Mouse (Mus musculus) liver, postnatal 0 days (tissue): ENCODE results near the gene Ifrd2. TPM values are rescaled to one million over a fixed set of nuclear protein-coding genes. Genes with fewer than 3 reads are reported as not detected.

Source experiments
- ATAC-seq: fragments of 200-750 bp; cut with Nextera tagmentation; 2 replicates; pipeline ENCODE4 v1.8.0; 2017; ENCODE audit warnings: mild to moderate bottlenecking, moderate library complexity
- DNase-seq: peaks from one replicate; pipeline ENCODE4 v3.0.0-alpha.2; 2016
- H3K27ac ChIP-seq: fragments of 300-500 bp; sonication (generic); 2 replicates; pipeline ENCODE4 v1.5.1; 2014; ENCODE audit warnings: antibody characterized with exemption, moderate library complexity, mild to moderate bottlenecking, low read depth
- H3K27me3 ChIP-seq: fragments of 300-500 bp; sonication (generic); 2 replicates; pipeline ENCODE4 v1.6.1; 2014; ENCODE audit warnings: low read length, control low read depth, mixed read lengths; ENCODE audit not compliant: insufficient read depth
- H3K36me3 ChIP-seq: fragments of 300-500 bp; sonication (generic); replicated peaks from 2 replicates; pipeline ENCODE4 v1.6.1; 2014; ENCODE audit warnings: mild to moderate bottlenecking, control low read depth, low read length, moderate library complexity, mixed read lengths; ENCODE audit not compliant: insufficient read depth
- H3K4me1 ChIP-seq: fragments of 300-500 bp; sonication (generic); 2 replicates; pipeline ENCODE4 v1.6.1; 2014; ENCODE audit warnings: antibody characterized with exemption, mild to moderate bottlenecking, control low read depth; ENCODE audit not compliant: insufficient read depth
- H3K4me2 ChIP-seq: fragments of 300-500 bp; sonication (generic); 2 replicates; pipeline ENCODE4 v1.6.1; 2014; ENCODE audit warnings: low read depth, mild to moderate bottlenecking, low read length, moderate library complexity, mixed read lengths
- H3K4me3 ChIP-seq: fragments of 300-500 bp; sonication (generic); 2 replicates; pipeline ENCODE4 v1.5.1; 2014; ENCODE audit warnings: low read depth, low read length
- H3K9ac ChIP-seq: fragments of 300-500 bp; sonication (generic); replicated peaks from 2 replicates; pipeline ENCODE4 v1.6.1; 2014; ENCODE audit warnings: mild to moderate bottlenecking, moderate library complexity
- H3K9me3 ChIP-seq: fragments of 300-500 bp; sonication (generic); 2 replicates; pipeline ENCODE4 v1.6.1; 2016; ENCODE audit warnings: mild to moderate bottlenecking, control low read depth, low read length, mixed read lengths
- CTCF ChIP-seq: sonication (generic); IDR thresholded peaks from 2 replicates; pipeline ENCODE4 v1.5.1; 2016; ENCODE audit warnings: antibody characterized with exemption, low read depth
- EP300 ChIP-seq: IDR thresholded peaks from 2 replicates; pipeline ENCODE4 v1.6.1; 2016; ENCODE audit warnings: antibody characterized with exemption, low read depth, mild to moderate bottlenecking
- WGBS: fragments of 180-500 bp; shearing (Covaris S2); extraction: QIAGEN DNeasy Blood & Tissue Kit; methylation state at CpG from one replicate; pipeline ENCODE4 v1.1.7; 2014; ENCODE audit not compliant: insufficient replicate concordance; 5-methylcytosine and 5-hydroxymethylcytosine counted together
- polyA plus RNA-seq: library from polyadenylated mRNA; unstranded; fragments of >200 nt; fragmentation: Nextera tagmentation; extraction: Ambion mirVana; gene quantifications from 2 replicates; pipeline ENCODE4 v1.2.1, GENCODE M21; 2015

The Ifrd2 gene
- polyA plus RNA-seq, 1 experiment from 2014 or later, result 68.0 TPM

DNA sequence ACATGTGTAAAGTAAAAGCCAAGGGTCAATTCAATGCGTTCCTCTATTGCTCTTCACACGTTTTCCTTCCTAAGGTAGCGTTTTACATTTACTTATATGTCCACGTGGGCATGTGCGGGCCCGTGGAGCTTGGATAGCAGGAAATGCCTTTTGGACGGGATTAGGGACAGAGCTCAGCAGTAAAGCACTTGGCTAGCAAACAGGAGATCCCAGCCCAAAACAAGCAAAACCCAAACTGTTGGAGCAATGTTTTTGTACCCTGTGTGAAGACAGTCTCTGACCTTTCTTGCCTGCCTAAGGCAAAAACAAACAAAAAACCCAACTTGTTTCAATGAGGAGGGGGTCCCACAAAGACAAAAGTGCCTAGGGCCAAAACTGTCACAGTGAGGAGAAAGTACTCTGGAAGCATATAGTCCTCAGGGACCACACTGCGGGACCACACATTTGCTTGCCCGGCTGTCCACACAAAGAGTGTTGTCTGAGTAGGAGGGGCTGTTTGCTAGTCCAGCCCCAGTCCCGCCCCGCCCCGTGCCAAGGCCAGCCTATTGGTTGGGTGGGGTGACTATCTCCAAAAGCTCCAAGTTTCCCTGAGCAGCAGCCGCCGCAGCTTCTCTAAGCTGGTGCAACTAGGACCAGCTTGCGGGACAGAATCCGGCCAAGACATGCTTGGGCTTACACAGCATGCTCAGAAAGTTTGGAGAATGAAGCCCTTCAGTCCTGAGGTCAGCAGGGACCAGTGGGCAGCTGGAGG, 10.9 kb upstream of the Ifrd2 start, which contains the start of gene Hyal1:
Hyal1 (plus strand) TSS at position 571 of the 751 bp plus-strand sequence.
- ATAC-seq (peak; percentile 73), DNase-seq (peak; percentile 92)
- Histone ChIP-seq H3K4me3 (peak within 1 kb of the TSS; percentile 48), H3K27me3 (no peaks in the 10 kb centered on the region), H3K36me3 (peaks cover 12% of the 10 kb centered on the region), H3K4me1 (peaks cover 41% of the 10 kb centered on the region), H3K4me2 (peak within 1 kb of the TSS; percentile 72), H3K9me3 (no peaks in the 10 kb centered on the region), H3K27ac (peak within 1 kb of the TSS; percentile 87), H3K9ac (peak within 1 kb of the TSS; percentile 71)
- TF ChIP-seq EP300, result no peak
- TF ChIP-seq CTCF, result no peak
- 26% methylated on average over 16 of the region's 16 CpGs for WGBS

DNA sequence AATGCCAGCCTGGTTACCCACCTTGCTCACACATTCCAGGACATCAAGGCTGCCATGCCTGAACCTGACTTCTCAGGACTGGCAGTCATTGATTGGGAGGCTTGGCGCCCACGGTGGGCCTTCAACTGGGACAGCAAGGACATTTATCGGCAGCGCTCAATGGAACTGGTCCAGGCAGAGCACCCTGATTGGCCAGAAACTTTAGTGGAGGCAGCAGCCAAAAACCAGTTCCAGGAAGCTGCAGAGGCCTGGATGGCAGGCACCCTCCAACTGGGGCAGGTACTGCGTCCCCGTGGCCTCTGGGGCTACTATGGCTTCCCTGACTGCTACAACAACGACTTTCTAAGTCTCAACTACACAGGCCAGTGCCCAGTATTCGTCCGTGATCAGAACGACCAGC, 9.6 kb upstream of the Ifrd2 start:
- Histone ChIP-seq H3K9me3 (no peaks in the 10 kb centered on the region), H3K4me2 (peak overlapping the region; percentile 72), H3K27me3 (no peaks in the 10 kb centered on the region), H3K4me3 (no peak overlapping the region), H3K27ac (no peak overlapping the region), H3K4me1 (peaks cover 41% of the 10 kb centered on the region), H3K9ac (peak overlapping the region; percentile 71; the same call in 1 of the 2 replicates), H3K36me3 (peaks cover 7% of the 10 kb centered on the region)
- ATAC-seq (no peak), DNase-seq (no peak)
- TF ChIP-seq CTCF (no peak), EP300 (no peak)
- WGBS, result 89% methylated on average over 10 of the region's 10 CpGs

DNA sequence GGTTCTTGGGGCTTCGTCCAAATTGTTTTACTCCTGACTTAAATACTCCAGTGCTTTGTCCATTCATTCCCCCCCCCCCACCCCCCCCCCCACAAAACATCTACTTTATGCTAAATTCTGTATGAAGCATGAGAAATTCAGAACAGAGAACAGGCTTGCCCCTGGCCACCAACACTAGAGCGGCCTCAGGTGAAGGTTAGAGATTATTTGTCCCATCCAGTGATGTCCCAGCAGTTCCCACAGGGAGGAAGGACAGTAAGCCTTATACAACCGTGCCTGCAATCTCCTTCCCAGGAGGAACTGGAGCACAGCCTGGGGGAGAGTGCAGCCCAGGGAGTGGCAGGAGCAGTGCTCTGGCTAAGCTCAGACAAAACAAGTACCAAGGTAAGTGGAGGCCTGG, 8.9 kb upstream of the Ifrd2 start, which contains the start of gene Naa80:
Naa80 (plus strand) TSS at position 301 of the 400 bp plus-strand sequence.
- Histone ChIP-seq H3K4me1 (peaks cover 41% of the 10 kb centered on the region), H3K27ac (0 out of 2 replicates have a peak within 1 kb of the TSS, but pooled peaks have one; percentile 94), H3K9ac (peak within 1 kb of the TSS; percentile 71; the same call in 1 of the 2 replicates), H3K4me3 (no peak within 1 kb of the TSS), H3K4me2 (peak within 1 kb of the TSS; percentile 72), H3K36me3 (peaks cover 14% of the 10 kb centered on the region), H3K27me3 (no peaks in the 10 kb centered on the region), H3K9me3 (no peaks in the 10 kb centered on the region)
- ATAC-seq, result no peak
- WGBS, result 88% methylated on average over 3 of the region's 3 CpGs
- TF ChIP-seq CTCF, result no peak
- TF ChIP-seq EP300, result no peak
- no peak for DNase-seq

DNA sequence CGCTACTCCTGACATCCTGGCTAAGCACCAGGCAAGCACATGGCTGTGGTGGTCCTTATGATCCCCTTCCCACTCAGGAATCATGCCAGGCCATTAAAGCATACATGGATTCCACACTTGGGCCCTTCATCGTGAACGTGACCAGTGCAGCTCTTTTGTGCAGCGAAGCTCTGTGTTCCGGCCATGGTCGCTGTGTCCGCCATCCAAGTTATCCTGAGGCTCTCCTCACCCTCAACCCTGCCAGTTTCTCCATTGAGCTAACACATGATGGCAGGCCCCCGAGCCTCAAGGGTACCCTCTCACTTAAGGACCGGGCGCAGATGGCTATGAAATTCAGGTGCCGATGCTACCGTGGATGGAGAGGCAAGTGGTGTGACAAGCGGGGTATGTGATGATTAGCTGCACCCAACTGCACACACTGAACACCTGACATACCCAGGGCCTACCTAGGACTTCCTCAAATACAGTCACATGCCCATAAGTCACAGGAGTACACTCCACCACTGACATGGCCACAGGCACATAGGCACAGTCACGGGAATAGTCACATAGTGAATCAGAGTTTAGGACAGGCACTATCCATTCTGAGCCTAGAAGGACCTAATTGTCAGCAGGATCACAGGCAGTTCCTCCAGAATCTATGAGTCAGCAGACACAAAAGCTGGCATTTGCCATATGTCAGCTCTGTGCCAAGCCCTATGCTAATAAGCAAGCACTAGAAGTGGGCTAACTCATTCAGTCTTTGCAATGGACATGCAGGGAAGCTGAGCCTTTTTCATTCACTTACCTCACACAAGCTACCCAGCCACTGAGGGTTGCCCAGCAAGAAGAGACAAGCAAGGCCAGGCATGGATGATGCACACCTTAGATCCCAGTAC, 8.2 kb upstream of the Ifrd2 start:
- Histone ChIP-seq H3K4me3 (no peak overlapping the region), H3K27ac (0 out of 2 replicates have a peak overlapping the region, but pooled peaks have one; percentile 94), H3K9me3 (no peaks in the 10 kb centered on the region), H3K4me1 (peaks cover 41% of the 10 kb centered on the region), H3K9ac (no peak overlapping the region), H3K4me2 (peak overlapping the region; percentile 16; the same call in 1 of the 2 replicates), H3K36me3 (peaks cover 16% of the 10 kb centered on the region), H3K27me3 (no peaks in the 10 kb centered on the region)
- ATAC-seq, result no peak
- 92% methylated on average over 14 of the region's 14 CpGs for WGBS
- TF ChIP-seq CTCF (no peak), EP300 (no peak)
- DNase-seq, result no peak

DNA sequence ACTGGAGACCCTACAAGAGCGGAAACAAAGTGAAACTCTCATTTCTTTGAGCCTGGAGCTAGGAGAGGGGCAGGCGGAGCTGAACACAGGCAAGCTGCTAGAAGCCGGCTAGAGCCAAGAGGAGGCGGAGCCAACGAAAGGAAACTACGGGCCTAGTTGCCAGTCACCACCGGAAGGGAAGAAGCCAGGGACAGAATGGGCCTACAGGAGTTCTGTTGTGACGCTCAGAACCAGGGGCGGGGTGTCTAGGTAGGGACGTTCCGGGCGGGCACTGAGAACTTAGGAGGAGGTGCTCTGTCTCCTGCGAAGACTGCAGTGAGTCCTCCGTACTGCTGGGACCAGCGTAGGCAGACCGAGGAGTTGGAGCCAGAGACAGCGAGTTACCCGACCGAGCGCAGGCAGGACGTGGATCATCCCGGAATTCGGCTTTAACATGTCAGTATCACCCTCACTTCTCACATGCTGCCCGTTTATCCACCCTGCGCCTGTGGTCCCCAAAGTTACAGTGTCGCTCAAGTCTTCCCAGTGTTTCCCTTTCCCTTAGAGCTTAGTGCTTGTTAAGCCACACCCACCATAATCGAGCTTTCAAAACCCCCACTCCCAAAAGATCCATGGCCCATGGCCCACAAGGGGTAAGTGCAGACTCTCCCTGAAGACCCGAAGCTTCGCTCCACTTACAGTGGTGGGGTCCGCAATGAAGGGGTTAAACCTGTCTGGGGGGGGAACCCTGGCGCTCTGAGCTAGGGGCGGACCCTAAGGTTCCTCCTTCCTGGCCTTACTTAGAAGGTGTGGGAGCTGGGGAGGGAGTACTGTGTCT, 6.7 kb upstream of the Ifrd2 start, which contains the start of gene Hyal3:
Hyal3 (plus strand) TSS at position 318 of the 817 bp plus-strand sequence.
- Histone ChIP-seq H3K4me3 (peak within 1 kb of the TSS; percentile 55), H3K9ac (peak within 1 kb of the TSS; percentile 86), H3K36me3 (peaks cover 16% of the 10 kb centered on the region), H3K27me3 (no peaks in the 10 kb centered on the region), H3K4me2 (peak within 1 kb of the TSS; percentile 97), H3K4me1 (peaks cover 37% of the 10 kb centered on the region), H3K9me3 (no peaks in the 10 kb centered on the region), H3K27ac (peak within 1 kb of the TSS; percentile 94)
- peak; percentile 68 for ATAC-seq
- WGBS, result 0% methylated on average over 31 of the region's 32 CpGs
- DNase-seq, result peak; percentile 88
- 0 out of 2 replicates have a peak, but pooled peaks have one; percentile 3 for TF ChIP-seq CTCF
- TF ChIP-seq EP300, result peak; percentile 42; the same call in 1 of the 2 replicates
